Mouse (Mus musculus): ENCODE data around the gene Ascc2. TPM values are rescaled to one million over a fixed set of nuclear protein-coding genes. Genes with fewer than 3 reads are reported as not detected.
A peak's percentile ranks its signal among the peaks of the same experiment; 100 is the strongest.
"Not testable (repeated sequence)": the region's sequence is repeated elsewhere in the genome, so short reads cannot be mapped to it uniquely, and the experiment has no call there.

The Ascc2 gene
- polyA plus RNA-seq, 1 experiment from 2014 or later: 28.4 TPM

GRCm38 (mm10) chr11:4691213-4691612, 53.7 kb downstream of the Ascc2 start:
- Histone ChIP-seq H3K27me3 (ENCODE audit: control insufficient read depth, insufficient read depth, low read length) (no peaks in the 10 kb centered on the region), H3K9me3 (replicated peaks; ENCODE audit: control insufficient read depth, low read length) (no peaks in the 10 kb centered on the region), H3K27ac (ENCODE audit: low read depth, low read length) (no peak overlapping the region), H3K9ac (ENCODE audit: low read depth, low read length) (no peak overlapping the region), H3K36me3 (ENCODE audit: control insufficient read depth, insufficient read depth, low read length) (no peaks in the 10 kb centered on the region), H3K4me2 (no peak overlapping the region), H3K4me3 (ENCODE audit: low read depth, low read length) (no peak overlapping the region), H3K4me1 (ENCODE audit: control insufficient read depth, insufficient read depth, low read length) (0 out of 2 replicates have a peak, but pooled peaks cover 2% of the 10 kb centered on the region)
- no peak for ATAC-seq (replicated peaks; ENCODE audit: insufficient number of reproducible peaks, low FRiP score, low TSS enrichment)
- WGBS (ENCODE audit: insufficient replicate concordance): 43% methylated on average over 10 of the region's 10 CpGs

- Histone ChIP-seq H3K4me2 (no peak overlapping the region), H3K4me3 (ENCODE audit: low read depth, low read length) (no peak overlapping the region), H3K9me3 (replicated peaks; ENCODE audit: control insufficient read depth, low read length) (no peaks in the 10 kb centered on the region), H3K36me3 (ENCODE audit: control insufficient read depth, insufficient read depth, low read length) (no peaks in the 10 kb centered on the region), H3K27me3 (ENCODE audit: control insufficient read depth, insufficient read depth, low read length) (no peaks in the 10 kb centered on the region), H3K9ac (ENCODE audit: low read depth, low read length) (no peak overlapping the region), H3K4me1 (ENCODE audit: control insufficient read depth, insufficient read depth, low read length) (0 out of 2 replicates have a peak, but pooled peaks cover 2% of the 10 kb centered on the region), H3K27ac (ENCODE audit: low read depth, low read length) (no peak overlapping the region)
- 89% methylated on average over 11 of the region's 11 CpGs for WGBS (ENCODE audit: insufficient replicate concordance)
- ATAC-seq (replicated peaks; ENCODE audit: insufficient number of reproducible peaks, low FRiP score, low TSS enrichment): no peak
Measured at GRCm38 (mm10) chr11:4692162-4692561, 54.6 kb downstream of the Ascc2 start.

- Histone ChIP-seq H3K4me3 (ENCODE audit: low read depth, low read length) (no peak overlapping the region), H3K4me2 (no peak overlapping the region), H3K9me3 (replicated peaks; ENCODE audit: control insufficient read depth, low read length) (no peaks in the 10 kb centered on the region), H3K9ac (ENCODE audit: low read depth, low read length) (no peak overlapping the region), H3K4me1 (ENCODE audit: control insufficient read depth, insufficient read depth, low read length) (no peaks in the 10 kb centered on the region; the same call in 1 of the 2 replicates), H3K27me3 (ENCODE audit: control insufficient read depth, insufficient read depth, low read length) (no peaks in the 10 kb centered on the region), H3K27ac (ENCODE audit: low read depth, low read length) (no peak overlapping the region), H3K36me3 (ENCODE audit: control insufficient read depth, insufficient read depth, low read length) (peaks cover 6% of the 10 kb centered on the region)
- WGBS (ENCODE audit: insufficient replicate concordance): 37% methylated on average over 7 of the region's 7 CpGs
- no peak for ATAC-seq (replicated peaks; ENCODE audit: insufficient number of reproducible peaks, low FRiP score, low TSS enrichment)
Measured at GRCm38 (mm10) chr11:4697043-4697983, 59.8 kb downstream of the Ascc2 start.

- ATAC-seq (replicated peaks; ENCODE audit: insufficient number of reproducible peaks, low FRiP score, low TSS enrichment): no peak
- Histone ChIP-seq H3K4me2 (no peak overlapping the region), H3K4me1 (ENCODE audit: control insufficient read depth, insufficient read depth, low read length) (peaks cover 11% of the 10 kb centered on the region; the same call in 1 of the 2 replicates), H3K36me3 (ENCODE audit: control insufficient read depth, insufficient read depth, low read length) (peaks cover 8% of the 10 kb centered on the region), H3K9me3 (replicated peaks; ENCODE audit: control insufficient read depth, low read length) (no peaks in the 10 kb centered on the region), H3K9ac (ENCODE audit: low read depth, low read length) (no peak overlapping the region), H3K27ac (ENCODE audit: low read depth, low read length) (no peak overlapping the region), H3K4me3 (ENCODE audit: low read depth, low read length) (no peak overlapping the region), H3K27me3 (ENCODE audit: control insufficient read depth, insufficient read depth, low read length) (no peaks in the 10 kb centered on the region)
- WGBS (ENCODE audit: insufficient replicate concordance): 80% methylated on average over 8 of the region's 8 CpGs
Measured at GRCm38 (mm10) chr11:4700726-4701125, 63.2 kb downstream of the Ascc2 start.

GRCm38 (mm10) chr11:4703688-4704071, 66.1 kb downstream of the Ascc2 start:
- 3% methylated on average over 12 of the region's 12 CpGs for WGBS (ENCODE audit: insufficient replicate concordance)
- Histone ChIP-seq H3K4me1 (ENCODE audit: control insufficient read depth, insufficient read depth, low read length) (peaks cover 11% of the 10 kb centered on the region; the same call in 1 of the 2 replicates), H3K4me2 (peak overlapping the region; percentile 95), H3K9me3 (replicated peaks; ENCODE audit: control insufficient read depth, low read length) (no peaks in the 10 kb centered on the region), H3K27me3 (ENCODE audit: control insufficient read depth, insufficient read depth, low read length) (no peaks in the 10 kb centered on the region), H3K36me3 (ENCODE audit: control insufficient read depth, insufficient read depth, low read length) (peaks cover 8% of the 10 kb centered on the region), H3K4me3 (ENCODE audit: low read depth, low read length) (peak overlapping the region; percentile 89), H3K9ac (ENCODE audit: low read depth, low read length) (peak overlapping the region; percentile 95), H3K27ac (ENCODE audit: low read depth, low read length) (peak overlapping the region; percentile 86)
- ATAC-seq (replicated peaks; ENCODE audit: insufficient number of reproducible peaks, low FRiP score, low TSS enrichment): no peak

- Histone ChIP-seq H3K4me1 (ENCODE audit: control insufficient read depth, insufficient read depth, low read length) (peaks cover 11% of the 10 kb centered on the region; the same call in 1 of the 2 replicates), H3K27me3 (ENCODE audit: control insufficient read depth, insufficient read depth, low read length) (no peaks in the 10 kb centered on the region), H3K4me3 (ENCODE audit: low read depth, low read length) (peak within 1 kb of the TSS; percentile 89), H3K9ac (ENCODE audit: low read depth, low read length) (peak within 1 kb of the TSS; percentile 95), H3K9me3 (replicated peaks; ENCODE audit: control insufficient read depth, low read length) (no peaks in the 10 kb centered on the region), H3K4me2 (peak within 1 kb of the TSS; percentile 95), H3K36me3 (ENCODE audit: control insufficient read depth, insufficient read depth, low read length) (peaks cover 8% of the 10 kb centered on the region), H3K27ac (ENCODE audit: low read depth, low read length) (peak within 1 kb of the TSS; percentile 86)
- peak; percentile 94 for ATAC-seq (replicated peaks; ENCODE audit: insufficient number of reproducible peaks, low FRiP score, low TSS enrichment)
- WGBS (ENCODE audit: insufficient replicate concordance): under 1% methylated on average over 47 of the region's 47 CpGs
Measured at GRCm38 (mm10) chr11:4704072-4704964, 66.8 kb downstream of the Ascc2 start, which contains the start of the genes Uqcr10 and Zmat5. Gene Uqcr10, minus strand, starts transcription at chr11:4704342. Gene Zmat5, plus strand, starts transcription at chr11:4704678.

GRCm38 (mm10) chr11:4705178-4705577, 67.6 kb downstream of the Ascc2 start:
- Histone ChIP-seq H3K4me2 (peak overlapping the region; percentile 95), H3K9me3 (replicated peaks; ENCODE audit: control insufficient read depth, low read length) (no peaks in the 10 kb centered on the region), H3K27me3 (ENCODE audit: control insufficient read depth, insufficient read depth, low read length) (no peaks in the 10 kb centered on the region), H3K4me3 (ENCODE audit: low read depth, low read length) (peak overlapping the region; percentile 89), H3K27ac (ENCODE audit: low read depth, low read length) (no peak overlapping the region), H3K4me1 (ENCODE audit: control insufficient read depth, insufficient read depth, low read length) (peaks cover 11% of the 10 kb centered on the region; the same call in 1 of the 2 replicates), H3K9ac (ENCODE audit: low read depth, low read length) (peak overlapping the region; percentile 63), H3K36me3 (ENCODE audit: control insufficient read depth, insufficient read depth, low read length) (peaks cover 8% of the 10 kb centered on the region)
- ATAC-seq (replicated peaks; ENCODE audit: insufficient number of reproducible peaks, low FRiP score, low TSS enrichment): no peak
- WGBS (ENCODE audit: insufficient replicate concordance): 12% methylated on average over 4 of the region's 4 CpGs

- not testable (repeated sequence) for ATAC-seq (replicated peaks; ENCODE audit: insufficient number of reproducible peaks, low FRiP score, low TSS enrichment); H3K9me3 ChIP-seq (replicated peaks; ENCODE audit: control insufficient read depth, low read length); H3K9ac ChIP-seq (ENCODE audit: low read depth, low read length); H3K4me1 ChIP-seq (ENCODE audit: control insufficient read depth, insufficient read depth, low read length); H3K4me3 ChIP-seq (ENCODE audit: low read depth, low read length); H3K4me2 ChIP-seq; H3K36me3 ChIP-seq (ENCODE audit: control insufficient read depth, insufficient read depth, low read length); H3K27ac ChIP-seq (ENCODE audit: low read depth, low read length); H3K27me3 ChIP-seq (ENCODE audit: control insufficient read depth, insufficient read depth, low read length)
- 82% methylated on average over 4 of the region's 4 CpGs for WGBS (ENCODE audit: insufficient replicate concordance)
Measured at GRCm38 (mm10) chr11:4710188-4710587, 72.6 kb downstream of the Ascc2 start.
